Mouse (Mus musculus): ENCODE measurements around the gene Hnrnph2. TPM values are rescaled to one million over a fixed set of nuclear protein-coding genes. Genes with fewer than 3 reads are reported as not detected.

Hnrnph2 gene
- polyA plus RNA-seq, 1 experiment from 2014 or later: 179 TPM

Other genes starting within 250 kb of the Hnrnph2 start
- gene Drp2, start 196.6 kb upstream of the Hnrnph2 start, polyA plus RNA-seq (2014; fragmentation: Nextera tagmentation; extraction: Ambion mirVana): 8.8 and 9.3 TPM in 2 replicates
- not detected in 2 replicates for gene Taf7l, start 124.7 kb upstream of the Hnrnph2 start, polyA plus RNA-seq (2014; fragmentation: Nextera tagmentation; extraction: Ambion mirVana)
- gene Timm8a1, start 59.3 kb upstream of the Hnrnph2 start, polyA plus RNA-seq (2014; fragmentation: Nextera tagmentation; extraction: Ambion mirVana): 71.6 and 79.4 TPM in 2 replicates
- gene Btk, start 17.6 kb upstream of the Hnrnph2 start, polyA plus RNA-seq (2014; fragmentation: Nextera tagmentation; extraction: Ambion mirVana): 0.92 and 2.1 TPM in 2 replicates
- 292 and 298 TPM in 2 replicates for gene Rpl36a, start 15.5 kb upstream of the Hnrnph2 start, polyA plus RNA-seq (2014; fragmentation: Nextera tagmentation; extraction: Ambion mirVana)
- gene Gla, start 54 bp upstream of the Hnrnph2 start, polyA plus RNA-seq (2014; fragmentation: Nextera tagmentation; extraction: Ambion mirVana): 3.5 and 4.7 TPM in 2 replicates
- gene Armcx4, start 85.3 kb downstream of the Hnrnph2 start, polyA plus RNA-seq (2014; fragmentation: Nextera tagmentation; extraction: Ambion mirVana): 6.9 and 7.6 TPM in 2 replicates
- gene Armcx1, start 116.8 kb downstream of the Hnrnph2 start, polyA plus RNA-seq (2014; fragmentation: Nextera tagmentation; extraction: Ambion mirVana): 48.2 and 50.0 TPM in 2 replicates
- 14.4 and 15.4 TPM in 2 replicates for gene Armcx6, start 150.2 kb downstream of the Hnrnph2 start, polyA plus RNA-seq (2014; fragmentation: Nextera tagmentation; extraction: Ambion mirVana)
- 58.7 and 65.9 TPM in 2 replicates for gene Armcx3, start 155.4 kb downstream of the Hnrnph2 start, polyA plus RNA-seq (2014; fragmentation: Nextera tagmentation; extraction: Ambion mirVana)
- 84.1 and 87.8 TPM in 2 replicates for gene Armcx2, start 208.0 kb downstream of the Hnrnph2 start, polyA plus RNA-seq (2014; fragmentation: Nextera tagmentation; extraction: Ambion mirVana)

Measured in midbrain, embryonic 11.5 days (tissue).